Mouse (Mus musculus) brain, embryonic 14.5 days (tissue): Measurements from ENCODE around the gene Wwox.

Experiments
- CTCF ChIP-seq: fragments of 200-500 bp; IDR thresholded peaks from 2 replicates; pipeline ENCODE4 v1.5.1; 2012; ENCODE audit warnings: inconsistent platforms, mild to moderate bottlenecking, moderate library complexity, borderline replicate concordance; ENCODE audit not compliant: insufficient read depth, insufficient read length; ENCODE audit errors: extremely low read depth
- POLR2A ChIP-seq: fragments of 200-500 bp; IDR thresholded peaks from 2 replicates; pipeline ENCODE4 v1.6.1; 2012; ENCODE audit warnings: mild to moderate bottlenecking, inconsistent platforms, borderline replicate concordance; ENCODE audit not compliant: poor library complexity, insufficient read depth, insufficient read length, severe bottlenecking; ENCODE audit errors: extremely low read depth

GRCm38 (mm10) chr8:115359701-115360100 lies 920.2 kb downstream of the Wwox start:
- TF ChIP-seq CTCF (no peak), POLR2A (no peak)
